Mouse (Mus musculus): ENCODE results near the gene Mtch1.

Gene Mtch1

GRCm38 (mm10) chr17:29305058-29305806, 42.5 kb downstream of the Mtch1 start:
- peak; percentile 63 to 74 for DNase-seq

- DNase-seq: no peak
Observed at GRCm38 (mm10) chr17:29304376-29305057, 43.2 kb downstream of the Mtch1 start.

DNA sequence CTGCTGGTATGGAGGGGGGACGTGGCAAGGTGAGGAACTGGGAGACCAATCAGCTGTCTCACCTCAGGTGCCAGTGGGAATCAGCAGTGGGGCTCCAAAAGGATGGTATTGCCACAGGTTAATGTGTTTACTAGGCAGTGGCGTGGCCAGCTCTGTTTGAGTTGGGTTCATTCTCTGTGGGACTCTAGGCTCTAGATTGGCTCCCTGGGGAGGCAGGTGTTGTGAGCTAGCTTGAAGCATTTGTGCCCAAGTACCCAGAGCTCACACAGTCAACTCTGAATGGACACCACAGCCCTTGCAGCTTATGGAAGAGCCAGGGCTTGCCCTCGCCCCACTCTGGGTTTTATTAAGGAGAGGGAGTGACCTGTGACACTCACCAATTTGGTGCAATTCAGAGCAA, 43.9 kb downstream of the Mtch1 start:
- no peak for DNase-seq

DNA sequence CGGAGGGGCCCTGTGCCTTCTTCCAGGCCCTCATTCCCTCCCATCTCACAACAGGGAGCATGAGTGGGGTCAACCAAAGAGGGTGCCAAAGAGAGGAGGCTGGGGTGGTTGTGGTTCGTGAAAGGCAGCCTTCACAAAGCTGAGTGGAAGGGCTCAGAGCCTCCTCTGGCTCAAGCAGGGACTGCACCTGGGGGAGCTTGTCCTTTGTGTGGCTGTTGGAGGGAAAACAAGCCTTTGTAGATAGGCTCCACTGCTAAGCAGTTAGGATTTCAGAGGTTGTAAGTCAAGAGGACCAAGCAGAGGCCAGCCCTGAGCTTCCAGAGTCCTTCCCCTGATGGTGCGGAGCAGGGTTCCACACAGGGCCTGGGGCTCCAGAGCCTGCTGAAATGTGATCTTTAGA, 44.6 kb downstream of the Mtch1 start:
- DNase-seq: no peak

- no peak for DNase-seq
Observed at GRCm38 (mm10) chr17:29302149-29302548, 45.6 kb downstream of the Mtch1 start.

DNA sequence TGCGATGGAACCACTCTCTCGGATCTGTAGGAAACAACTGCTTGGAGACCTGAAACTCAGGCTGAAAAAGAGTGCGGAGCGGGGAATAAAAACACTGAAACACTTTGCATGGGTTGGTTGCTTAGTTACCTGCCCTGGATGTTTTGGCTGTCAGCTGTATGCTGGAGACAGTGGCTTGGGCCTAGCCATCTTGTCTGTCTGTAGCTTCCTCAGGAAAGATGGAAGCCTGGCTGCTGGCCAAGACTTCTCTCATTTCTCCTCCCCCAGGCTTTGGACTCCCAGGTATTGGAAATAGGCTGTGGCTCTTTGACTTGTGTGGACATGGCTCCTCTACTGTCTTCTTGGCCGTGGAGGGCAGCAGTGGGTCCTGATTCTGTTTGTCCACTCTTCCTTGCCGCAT, 46.3 kb downstream of the Mtch1 start:
- DNase-seq: no peak

GRCm38 (mm10) chr17:29300926-29301325, 46.8 kb downstream of the Mtch1 start:
- DNase-seq: no peak

GRCm38 (mm10) chr17:29299282-29299681, 48.5 kb downstream of the Mtch1 start:
- peak; percentile 27 to 47 for DNase-seq

DNA sequence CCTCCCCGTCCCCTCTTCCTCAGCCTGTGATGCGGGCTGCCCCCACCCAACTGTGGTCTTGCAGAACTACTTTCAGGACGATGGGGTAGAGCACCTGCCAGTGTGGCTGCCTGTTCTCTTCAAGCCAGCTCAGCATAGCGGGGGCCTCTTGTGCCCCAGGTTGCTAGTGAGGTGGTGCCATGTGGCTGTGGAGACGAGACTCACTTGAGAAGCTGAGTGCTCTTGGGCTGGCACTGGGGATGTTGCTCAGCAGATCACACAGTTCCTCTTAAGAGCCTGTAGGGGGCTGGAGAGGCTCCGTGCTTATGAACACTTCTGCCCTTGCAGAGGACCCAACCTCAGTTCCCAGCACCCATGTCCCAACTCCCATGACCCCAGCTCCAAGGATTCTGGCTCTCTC, 49.9 kb downstream of the Mtch1 start:
- no peak for DNase-seq

- no peak for DNase-seq
Observed at GRCm38 (mm10) chr17:29297321-29297720, 50.4 kb downstream of the Mtch1 start.

- DNase-seq: no peak
Observed at GRCm38 (mm10) chr17:29295835-29296234, 51.9 kb downstream of the Mtch1 start.

DNA sequence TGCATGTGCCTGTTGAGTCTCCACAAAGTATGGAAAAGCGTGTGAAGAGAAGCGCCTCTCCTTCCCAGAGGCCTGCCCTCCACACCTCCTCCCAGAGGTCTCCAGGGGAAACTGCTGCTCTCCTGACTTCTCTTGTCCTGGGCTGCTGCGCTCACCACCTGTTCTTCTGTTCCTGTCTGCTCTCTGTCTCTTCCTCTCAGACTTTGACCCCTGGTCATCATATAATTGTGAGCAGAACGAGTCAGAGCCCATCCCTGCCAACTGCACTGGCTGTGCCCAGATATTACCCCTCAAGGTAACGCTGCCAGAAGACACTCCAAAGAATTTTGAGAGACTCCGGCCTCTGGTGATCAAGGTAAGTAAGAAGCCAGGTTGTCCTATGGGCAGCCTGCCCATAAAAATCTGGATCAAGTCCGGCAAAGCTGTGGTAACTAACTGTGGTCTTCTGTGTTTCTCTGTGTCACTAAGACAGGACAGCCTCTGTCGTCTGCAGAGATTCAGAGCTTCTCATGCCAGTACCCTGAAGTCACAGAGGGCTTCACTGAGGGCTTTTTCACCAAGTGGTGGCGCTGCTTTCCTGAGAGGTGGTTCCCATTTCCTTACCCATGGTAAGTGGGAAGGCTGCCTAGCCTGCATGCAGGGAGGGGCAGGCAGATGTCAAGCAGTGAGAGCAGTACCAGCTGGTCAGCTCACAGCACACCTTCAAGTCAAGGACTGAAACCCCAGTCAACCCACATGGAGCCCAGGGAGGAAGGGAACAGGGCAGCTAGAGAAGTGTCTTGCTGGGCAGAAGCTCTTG, 53.7 kb downstream of the Mtch1 start:
- peak in 1 of 2 experiments; percentile 60 for DNase-seq

- DNase-seq: no peak
Observed at GRCm38 (mm10) chr17:29292996-29293395, 54.7 kb downstream of the Mtch1 start.

DNA sequence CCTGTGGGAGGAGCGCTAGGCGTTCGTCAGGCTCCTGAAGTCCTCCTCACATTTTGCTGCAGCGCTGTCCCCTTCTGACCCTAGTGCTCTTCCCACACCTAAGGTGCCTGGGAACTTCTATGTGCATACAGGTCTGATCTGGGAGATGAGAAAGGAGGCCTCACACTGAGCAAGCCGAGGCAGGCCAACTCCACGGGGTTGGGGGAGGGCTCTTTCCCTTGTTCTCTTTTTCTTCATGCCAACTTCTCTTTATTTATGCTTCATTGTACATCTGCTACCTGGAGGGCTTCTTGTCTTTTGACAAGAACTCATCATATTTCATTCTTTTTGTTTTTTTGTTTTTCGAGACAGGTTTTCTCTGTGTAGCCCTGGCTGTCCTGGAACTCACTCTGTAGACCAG, 55.9 kb downstream of the Mtch1 start:
- DNase-seq: no peak

DNA sequence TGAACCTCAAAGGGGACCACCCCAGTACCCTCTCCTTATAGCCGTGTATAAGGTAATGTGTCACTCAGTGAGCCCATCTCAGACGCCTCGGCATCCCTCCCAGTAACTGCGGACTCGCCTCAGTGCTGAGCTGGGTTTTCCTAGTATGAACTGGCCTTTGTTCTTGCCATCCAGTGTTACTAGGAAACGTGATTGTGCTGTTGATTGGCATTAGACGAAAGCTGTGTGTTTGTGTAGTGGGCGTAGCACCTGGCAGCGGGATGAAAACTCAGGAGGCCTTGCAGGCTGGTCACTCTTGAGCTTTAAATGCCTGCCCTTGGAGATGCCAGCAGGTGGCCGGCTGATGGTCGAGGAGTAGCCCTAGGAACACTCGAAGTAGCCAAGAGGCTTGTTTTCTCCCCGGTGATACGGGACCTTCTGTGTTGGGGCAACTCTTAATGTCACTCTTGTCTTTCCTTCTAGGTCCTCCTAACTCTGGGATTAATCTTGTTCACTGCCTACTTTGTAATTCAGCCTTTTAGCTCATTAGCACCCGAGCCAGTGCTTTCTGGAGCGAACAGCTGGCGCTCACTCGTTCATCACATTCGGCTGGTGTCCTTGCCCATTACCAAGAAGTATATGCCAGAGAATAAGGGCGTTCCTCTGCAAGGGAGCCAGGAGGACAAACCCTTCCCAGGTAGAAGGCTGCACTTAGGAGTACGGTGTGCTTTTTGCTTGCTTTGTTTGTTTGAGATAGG, 65.3 kb downstream of the Mtch1 start:
- no peak for DNase-seq
